Mouse (Mus musculus): ENCODE results near the gene Lgmn. TPM values are rescaled to one million over a fixed set of nuclear protein-coding genes. Genes with fewer than 3 reads are reported as not detected.

Gene Lgmn
- total RNA-seq, 2 experiments from 2014 or later, result 93.8 to 102 TPM

DNA sequence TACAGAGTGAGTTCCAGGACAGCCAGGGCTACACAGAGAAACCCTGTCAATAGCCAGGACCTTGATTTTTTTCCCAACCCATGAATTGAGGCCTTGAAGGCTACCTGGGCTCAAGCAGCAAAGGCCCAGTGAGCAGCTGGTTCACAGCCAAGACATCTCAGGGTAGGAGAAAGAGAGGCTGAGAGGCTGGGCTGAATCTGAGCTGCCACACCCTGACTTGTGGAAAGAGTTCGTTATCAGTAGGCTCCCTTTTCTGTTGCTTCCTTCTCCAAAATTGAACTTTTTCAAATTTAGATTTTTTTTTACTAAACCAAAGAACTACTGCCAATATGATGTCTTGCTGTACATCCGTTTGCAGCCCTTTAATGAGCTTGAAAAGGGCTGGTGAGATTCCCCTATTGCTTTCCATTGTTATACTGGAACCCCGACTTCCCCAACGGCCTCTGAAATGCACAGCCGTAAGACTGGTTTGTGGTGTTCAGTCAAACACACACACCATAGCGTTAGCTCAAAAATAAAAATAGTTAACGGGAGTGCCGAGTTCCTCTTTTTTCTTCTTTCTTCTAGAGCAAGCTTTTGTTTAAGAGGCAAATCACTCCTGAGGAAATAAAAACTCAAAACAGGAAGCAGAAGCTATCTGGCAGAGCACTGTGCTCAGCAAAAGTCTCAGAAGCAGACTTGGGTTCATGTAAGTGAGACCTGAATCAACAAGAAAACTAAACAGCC is 11.7 kb upstream of the Lgmn start:
- TF ChIP-seq CTCF (IDR thresholded peaks at IDR 0.05), result no peak
- intact Hi-C loops (cut with DNase I), result no loop called here
- DNase-seq (ENCODE audit: extremely low spot score in 1 of 2, low spot score in 2 of 2), result no peak
- H3K4me3 ChIP-seq, result no peak overlapping the region
- H3K27ac ChIP-seq, result peak overlapping the region; percentile 34; the same call in 1 of the 2 replicates

DNA sequence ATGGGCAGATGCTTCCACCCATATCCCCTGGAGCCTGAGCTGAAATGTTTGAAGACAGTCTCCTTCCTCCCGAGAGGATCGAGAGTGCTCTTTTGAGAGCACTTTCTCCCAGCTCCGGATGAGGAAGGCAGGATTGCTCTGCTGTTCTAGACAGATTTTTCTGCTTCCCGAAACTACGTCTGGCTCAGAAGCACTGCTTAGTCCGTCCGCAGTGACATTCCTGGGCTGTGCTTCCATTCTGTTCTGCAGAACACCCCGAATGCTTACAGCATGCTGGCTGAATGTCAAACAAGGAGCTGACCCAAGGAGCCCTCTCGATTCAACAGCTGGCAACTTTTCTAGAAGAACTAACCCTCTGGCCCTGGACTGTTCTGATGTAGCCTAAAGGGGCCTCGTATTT is 10.8 kb upstream of the Lgmn start:
- no peak for DNase-seq (ENCODE audit: extremely low spot score in 1 of 2, low spot score in 2 of 2)
- H3K27ac ChIP-seq, result peak overlapping the region; percentile 34; the same call in 1 of the 2 replicates
- TF ChIP-seq CTCF (IDR thresholded peaks at IDR 0.05), result no peak
- H3K4me3 ChIP-seq, result no peak overlapping the region
- intact Hi-C loops (cut with DNase I), result no loop called here

DNA sequence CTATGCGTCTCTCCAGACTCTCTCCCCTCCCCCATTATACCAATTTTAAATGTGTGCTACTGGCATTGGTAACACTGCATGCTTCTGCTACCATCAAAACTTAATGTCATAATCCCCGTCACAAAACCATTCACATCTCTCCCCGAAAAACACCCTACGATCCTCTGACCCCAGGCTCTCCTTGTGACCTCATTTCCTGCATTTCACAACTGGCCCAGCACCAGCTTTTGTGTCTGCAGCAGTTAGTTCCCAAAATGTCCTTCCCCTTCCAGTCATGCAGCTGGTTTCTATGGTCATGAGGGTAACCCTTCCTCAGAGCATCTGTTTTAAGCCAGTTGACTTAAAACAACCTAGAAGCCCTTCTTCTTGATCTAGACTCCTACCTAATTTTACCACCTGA is 5.8 kb upstream of the Lgmn start:
- no peak overlapping the region for H3K27ac ChIP-seq
- intact Hi-C loops (cut with DNase I), result no loop called here
- TF ChIP-seq CTCF (IDR thresholded peaks at IDR 0.05), result no peak
- no peak overlapping the region for H3K4me3 ChIP-seq
- DNase-seq (ENCODE audit: extremely low spot score in 1 of 2, low spot score in 2 of 2), result no peak

DNA sequence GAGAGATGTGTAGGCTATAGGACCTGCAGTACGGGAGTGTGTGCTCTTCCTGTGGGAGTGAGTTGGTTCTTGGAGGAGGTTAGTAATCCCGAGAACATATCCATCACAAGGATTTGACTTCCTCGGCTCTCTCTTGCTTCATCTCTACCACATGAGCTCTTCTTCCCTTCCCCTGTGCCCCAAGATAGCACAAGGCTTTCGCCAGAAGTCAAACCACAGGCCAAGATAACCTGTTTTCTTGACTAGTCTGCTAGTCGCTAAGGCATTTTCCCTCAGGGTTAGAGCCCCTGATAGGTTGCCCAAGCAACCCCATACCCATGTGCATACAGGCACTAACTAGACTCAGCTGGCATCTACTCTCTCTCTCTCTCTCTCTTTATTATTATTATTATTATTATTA is 4.1 kb upstream of the Lgmn start:
- Histone ChIP-seq H3K4me3 (no peak overlapping the region), H3K27ac (no peak overlapping the region; the same call in 1 of the 2 replicates)
- no peak for TF ChIP-seq CTCF (IDR thresholded peaks at IDR 0.05)
- no peak for DNase-seq (ENCODE audit: extremely low spot score in 1 of 2, low spot score in 2 of 2)
- intact Hi-C loops (cut with DNase I), result no loop called here

DNA sequence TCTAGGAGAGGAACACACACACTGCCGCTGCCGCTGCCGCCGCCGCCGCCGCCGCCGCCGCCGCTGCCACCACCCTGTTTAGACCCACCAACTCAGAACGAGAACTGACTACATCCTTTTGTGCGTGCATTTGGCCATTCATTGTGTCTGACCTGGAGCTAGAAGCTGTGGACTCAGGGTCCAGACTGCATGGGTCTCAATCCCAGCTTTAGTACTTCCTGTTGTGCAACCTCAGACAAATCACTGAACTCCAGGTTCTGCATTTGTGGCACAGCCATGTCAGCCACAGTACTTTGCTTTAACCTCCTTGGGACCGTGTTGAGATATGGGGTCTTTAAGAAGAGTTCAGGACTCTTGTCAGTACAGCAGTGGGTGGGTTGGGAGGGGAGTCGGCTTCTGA is 3.0 kb upstream of the Lgmn start:
- Histone ChIP-seq H3K4me3 (no peak overlapping the region), H3K27ac (peak overlapping the region; percentile 34; the same call in 1 of the 2 replicates)
- DNase-seq (ENCODE audit: extremely low spot score in 1 of 2, low spot score in 2 of 2), result no peak
- no peak for TF ChIP-seq CTCF (IDR thresholded peaks at IDR 0.05)
- intact Hi-C loops (cut with DNase I), result no loop called here

DNA sequence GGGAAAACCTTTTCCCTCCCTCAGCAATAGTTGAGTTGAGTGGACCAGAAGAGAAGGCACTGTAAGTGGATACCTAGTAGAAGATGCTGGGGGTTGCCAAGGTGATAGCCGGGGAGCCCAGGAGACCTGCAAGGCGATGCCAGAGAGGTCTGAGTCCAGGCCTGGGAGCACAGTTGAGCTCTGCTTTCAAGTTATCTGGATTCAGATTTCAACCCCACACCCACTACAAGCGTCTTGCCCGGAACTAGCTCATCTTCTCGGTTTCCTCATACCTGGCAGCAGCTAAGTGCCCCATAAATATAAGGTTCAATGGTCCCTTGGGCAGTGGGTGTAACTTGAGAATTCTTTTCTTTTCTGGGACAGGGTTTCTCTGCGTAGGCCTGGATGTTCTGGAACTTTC is 1.5 kb upstream of the Lgmn start:
- no peak for TF ChIP-seq CTCF (IDR thresholded peaks at IDR 0.05)
- H3K4me3 ChIP-seq, result no peak overlapping the region
- no peak overlapping the region for H3K27ac ChIP-seq
- intact Hi-C loops (cut with DNase I), result no loop called here
- DNase-seq (ENCODE audit: extremely low spot score in 1 of 2, low spot score in 2 of 2), result no peak

DNA sequence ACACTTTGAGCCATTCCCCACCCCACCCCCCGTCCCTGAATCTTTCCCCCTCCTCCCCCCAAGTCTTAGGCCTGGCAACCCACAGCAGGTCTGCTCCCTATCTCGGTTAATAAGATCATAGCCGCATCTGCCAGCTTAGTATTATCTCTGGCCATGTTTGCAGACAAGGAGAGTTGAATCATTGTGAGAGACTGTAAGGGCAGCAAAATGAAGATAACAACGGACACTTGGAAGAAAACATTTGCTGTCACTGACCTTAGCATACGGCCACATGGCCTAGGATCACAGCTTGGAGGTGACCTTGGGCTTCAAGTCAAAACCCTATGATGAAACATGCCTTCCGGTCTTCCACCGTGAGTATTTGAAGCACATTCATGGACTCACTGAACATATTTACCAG is 938 bp upstream of the Lgmn start:
- DNase-seq (ENCODE audit: extremely low spot score in 1 of 2, low spot score in 2 of 2), result no peak
- Histone ChIP-seq H3K27ac (no peak overlapping the region), H3K4me3 (no peak overlapping the region)
- intact Hi-C loops (cut with DNase I), result no loop called here
- no peak for TF ChIP-seq CTCF (IDR thresholded peaks at IDR 0.05)

DNA sequence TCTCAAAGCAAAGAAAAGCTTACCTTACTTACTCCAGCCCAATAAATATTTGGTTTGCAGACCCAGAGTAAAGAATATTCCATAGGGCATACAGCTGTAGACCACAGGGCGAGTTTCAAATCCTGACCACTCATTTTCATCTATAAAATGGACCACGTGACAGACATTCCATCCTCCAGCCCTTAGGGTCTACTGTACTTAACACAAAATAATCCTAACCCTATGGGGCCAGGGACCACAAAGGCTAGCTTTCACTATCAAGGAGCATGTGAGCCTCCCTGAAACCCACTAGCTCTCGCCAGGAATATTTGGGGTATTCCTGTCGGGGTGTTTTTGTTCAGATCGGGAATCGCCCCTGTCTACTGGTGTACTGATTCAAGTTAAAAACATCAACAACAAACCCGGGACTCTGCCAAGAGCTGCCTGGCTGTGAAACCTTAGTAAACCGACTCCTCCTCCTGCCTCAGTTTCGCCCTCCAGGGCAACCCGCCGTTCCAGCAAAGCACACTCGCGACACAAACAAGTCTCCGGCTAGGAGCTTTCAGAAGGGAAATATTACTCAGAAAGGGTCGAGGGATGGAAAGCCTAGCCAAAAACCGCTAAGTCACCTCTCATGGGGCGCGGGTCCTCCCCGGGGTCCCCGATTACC is 506 bp downstream of the Lgmn start:
- Histone ChIP-seq H3K27ac (peak overlapping the region; percentile 91), H3K4me3 (peak overlapping the region; percentile 78)
- intact Hi-C loops (cut with DNase I), result no loop called here
- TF ChIP-seq CTCF (IDR thresholded peaks at IDR 0.05), result no peak; the same call in 1 of the 2 replicates
- no peak for DNase-seq (ENCODE audit: extremely low spot score in 1 of 2, low spot score in 2 of 2)

DNA sequence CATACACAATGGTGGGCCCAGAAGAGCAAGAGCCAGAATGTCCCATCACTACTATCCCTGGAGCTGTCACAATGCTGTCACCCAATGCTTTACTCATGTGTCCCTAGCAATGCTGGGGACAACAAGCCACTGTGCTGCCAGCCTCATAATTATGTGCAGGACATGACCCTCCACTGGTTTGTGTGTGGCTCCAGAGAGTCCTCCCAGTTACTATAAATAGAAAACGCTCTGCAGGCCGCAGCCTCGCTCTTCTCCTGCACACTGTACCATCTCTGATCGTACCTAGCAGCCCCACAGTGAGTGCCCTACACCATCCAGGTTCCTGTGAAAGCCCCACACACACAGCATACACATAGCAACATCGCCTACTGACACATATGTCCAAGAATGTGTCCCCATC is 1.7 kb downstream of the Lgmn start:
- no peak for TF ChIP-seq CTCF (IDR thresholded peaks at IDR 0.05)
- intact Hi-C loops (cut with DNase I), result no loop called here
- Histone ChIP-seq H3K27ac (peak overlapping the region; percentile 73), H3K4me3 (peak overlapping the region; percentile 78)
- DNase-seq (ENCODE audit: extremely low spot score in 1 of 2, low spot score in 2 of 2), result no peak

DNA sequence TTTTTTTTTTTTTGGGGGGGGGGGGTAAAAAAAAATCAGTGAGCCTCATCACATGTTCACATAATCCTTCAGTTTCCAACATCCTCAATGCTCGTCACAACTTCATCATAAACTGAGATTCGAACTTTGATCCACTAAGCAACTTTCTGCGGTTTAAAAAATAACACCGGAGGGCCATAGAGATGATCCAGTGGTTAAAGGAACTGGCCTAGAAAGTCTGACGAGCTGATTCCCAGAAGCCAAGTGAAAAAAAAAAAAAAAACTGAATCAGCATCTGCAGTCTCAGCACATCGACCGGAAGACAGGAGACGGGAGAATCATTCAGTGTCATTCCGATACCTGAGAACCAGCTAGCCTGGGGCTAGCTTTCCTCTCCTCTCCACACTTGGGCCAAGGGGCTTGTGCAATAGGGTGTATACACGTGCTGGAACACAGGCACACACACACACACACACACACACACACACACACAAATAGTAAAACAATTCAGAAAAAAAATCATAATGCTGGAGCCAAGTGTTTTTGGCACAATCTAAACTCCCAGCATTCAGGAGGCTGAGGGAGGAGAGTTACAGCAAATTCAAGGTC is 2.6 kb downstream of the Lgmn start:
- intact Hi-C loops (cut with DNase I), result no loop called here
- no peak for TF ChIP-seq CTCF (IDR thresholded peaks at IDR 0.05)
- no peak for DNase-seq (ENCODE audit: extremely low spot score in 1 of 2, low spot score in 2 of 2)
- Histone ChIP-seq H3K27ac (peak overlapping the region; percentile 73), H3K4me3 (peak overlapping the region; percentile 78; the same call in 1 of the 2 replicates)

DNA sequence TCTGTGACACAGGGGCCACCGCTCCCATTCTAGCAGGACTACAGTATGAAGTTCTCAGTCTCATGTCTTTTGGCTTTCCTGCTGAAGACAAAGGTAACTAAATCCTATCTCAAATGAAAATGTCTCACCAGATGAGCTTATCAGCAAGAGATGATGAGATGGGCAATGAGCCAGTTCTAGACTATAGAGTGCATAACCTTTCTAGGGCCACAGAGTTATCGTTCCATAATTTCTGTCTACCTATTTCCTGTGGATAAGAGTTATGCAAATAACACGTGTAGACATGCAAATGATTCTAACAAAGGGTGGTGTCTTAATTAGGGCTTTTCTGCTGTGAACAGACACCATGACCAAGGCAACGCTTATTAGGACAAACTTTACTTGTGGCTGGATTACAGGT is 5.5 kb downstream of the Lgmn start:
- intact Hi-C loops (cut with DNase I), result no loop called here
- no peak overlapping the region for H3K27ac ChIP-seq
- H3K4me3 ChIP-seq, result no peak overlapping the region
- DNase-seq (ENCODE audit: extremely low spot score in 1 of 2, low spot score in 2 of 2), result no peak
- TF ChIP-seq CTCF (IDR thresholded peaks at IDR 0.05), result no peak

DNA sequence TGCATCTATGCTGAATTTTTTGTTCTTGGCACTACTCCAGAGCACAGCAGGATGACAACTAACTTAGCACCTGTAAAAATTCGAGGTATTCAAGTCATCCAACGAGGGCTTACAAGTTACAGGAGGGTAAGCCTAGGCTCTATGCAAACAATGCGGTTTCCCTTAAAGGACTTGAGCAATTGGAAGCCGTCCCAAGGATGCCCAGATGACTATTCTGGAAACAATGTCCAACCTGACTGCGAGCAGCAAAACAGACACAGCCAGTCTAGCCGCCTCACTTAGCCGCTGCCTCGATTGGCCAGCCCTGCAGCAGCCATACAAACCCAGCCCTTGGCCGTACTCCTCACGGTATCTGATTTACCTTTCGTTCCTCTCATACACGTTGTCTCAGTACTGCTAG is 7.4 kb downstream of the Lgmn start:
- TF ChIP-seq CTCF (IDR thresholded peaks at IDR 0.05), result no peak
- no peak overlapping the region for H3K27ac ChIP-seq
- no peak overlapping the region for H3K4me3 ChIP-seq
- no peak for DNase-seq (ENCODE audit: extremely low spot score in 1 of 2, low spot score in 2 of 2)
- intact Hi-C loops (cut with DNase I), result no loop called here
